Mouse (Mus musculus): Measurements from ENCODE around the gene Thada.

DNA sequence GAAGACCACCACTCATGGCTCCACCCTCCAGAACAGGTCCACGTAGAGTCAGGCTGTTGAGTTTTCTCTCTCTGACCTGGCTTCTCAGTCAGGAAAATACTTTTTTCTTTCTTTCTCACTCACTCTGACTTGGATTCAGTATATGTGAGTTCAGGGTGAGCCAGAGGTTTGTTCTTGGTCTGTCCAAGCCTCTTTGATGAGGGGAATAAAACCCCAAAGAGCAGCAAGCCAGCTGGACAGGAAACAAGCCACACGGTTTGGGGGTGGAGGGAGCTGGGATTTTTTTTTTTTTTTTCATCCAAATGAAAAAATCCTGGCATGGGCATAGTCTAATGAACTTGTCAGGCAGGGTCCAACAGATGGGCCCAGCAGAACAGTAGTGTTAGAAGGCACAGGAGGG, 210.2 kb downstream of the Thada start:
- TF ChIP-seq CTCF (IDR thresholded peaks at IDR 0.05) (no peak), EP300 (IDR thresholded peaks at IDR 0.05) (no peak)
